Mouse (Mus musculus) stomach, embryonic 14.5 days (tissue): ENCODE data around the gene Fga. TPM values are rescaled to one million over a fixed set of nuclear protein-coding genes. Genes with fewer than 3 reads are reported as not detected.
A peak's percentile ranks its signal among the peaks of the same experiment; 100 is the strongest.

ENCODE experiments used
- ATAC-seq: fragments of 200-750 bp; cut with Nextera tagmentation; 2 replicates; pipeline ENCODE4 v1.8.0; 2017; ENCODE audit warnings: low read depth, moderate TSS enrichment; ENCODE audit not compliant: insufficient number of reproducible peaks, insufficient read depth, low FRiP score
- H3K27ac ChIP-seq: fragments of 300-500 bp; sonication (generic); 2 replicates; pipeline ENCODE4 v1.5.1; 2014; ENCODE audit warnings: mild to moderate bottlenecking, low read length, moderate library complexity, mixed read lengths
- H3K27me3 ChIP-seq: fragments of 300-500 bp; sonication (generic); 2 replicates; pipeline ENCODE4 v1.6.1; 2014; ENCODE audit warnings: low read length, control low read depth, mixed read lengths; ENCODE audit not compliant: control insufficient read depth, insufficient read depth
- H3K36me3 ChIP-seq: fragments of 300-500 bp; sonication (generic); 2 replicates; pipeline ENCODE4 v1.6.1; 2014; ENCODE audit warnings: mild to moderate bottlenecking, control low read depth, low read length, moderate library complexity, mixed read lengths; ENCODE audit not compliant: control insufficient read depth, insufficient read depth
- H3K4me1 ChIP-seq: fragments of 300-500 bp; sonication (generic); 2 replicates; pipeline ENCODE4 v1.6.1; 2014; ENCODE audit warnings: low read length, control low read depth, mixed read lengths; ENCODE audit not compliant: control insufficient read depth, insufficient read depth
- H3K4me2 ChIP-seq: fragments of 300-500 bp; sonication (generic); replicated peaks from 2 replicates; pipeline ENCODE4 v1.6.1; 2014; ENCODE audit warnings: low read depth, low read length, control low read depth
- H3K4me3 ChIP-seq: fragments of 300-500 bp; sonication (generic); 2 replicates; pipeline ENCODE4 v1.5.1; 2014; ENCODE audit warnings: low read depth, low read length, control low read depth
- H3K9ac ChIP-seq: fragments of 300-500 bp; sonication (generic); replicated peaks from 2 replicates; pipeline ENCODE4 v1.6.1; 2014; ENCODE audit warnings: low read depth, mild to moderate bottlenecking, control low read depth, low read length, moderate library complexity, mixed read lengths
- H3K9me3 ChIP-seq: fragments of 300-500 bp; sonication (generic); 2 replicates; pipeline ENCODE4 v1.6.1; 2016; ENCODE audit warnings: low read depth, low read length, control low read depth; ENCODE audit not compliant: control insufficient read depth
- WGBS: fragments of 180-500 bp; shearing (Covaris S2); extraction: QIAGEN DNeasy Blood & Tissue Kit; methylation state at CpG from one replicate; pipeline ENCODE4 v1.1.7; 2014; 5-methylcytosine and 5-hydroxymethylcytosine counted together
- polyA plus RNA-seq: library from polyadenylated mRNA; unstranded; fragments of >200 nt; fragmentation: Nextera tagmentation; extraction: Ambion mirVana; gene quantifications from 2 replicates; pipeline ENCODE4 v1.2.1, GENCODE M21; 2014

Gene Fga
- polyA plus RNA-seq, 1 experiment from 2014 or later: 0.27 TPM

- H3K9ac ChIP-seq: no peak overlapping the region
- H3K4me2 ChIP-seq: peak overlapping the region; percentile 53
- no peaks in the 10 kb centered on the region for H3K36me3 ChIP-seq
- ATAC-seq: peak; percentile 65; the same call in 1 of the 2 replicates
- 6% methylated on average over 11 of the region's 11 CpGs for WGBS
- H3K4me3 ChIP-seq: peak overlapping the region; percentile 31
- H3K4me1 ChIP-seq: no peaks in the 10 kb centered on the region
- no peaks in the 10 kb centered on the region for H3K27me3 ChIP-seq
- no peak overlapping the region for H3K27ac ChIP-seq
- H3K9me3 ChIP-seq: no peaks in the 10 kb centered on the region
Observed at GRCm38 (mm10) chr3:83080567-83081055, 54.7 kb downstream of the Fga start.

Other genes with a start within 250 kb of the Fga start
- 8.6 and 9.0 TPM in 2 replicates for gene Rbm46, start 149.6 kb upstream of the Fga start, polyA plus RNA-seq
- gene Lrat, start 122.1 kb upstream of the Fga start, polyA plus RNA-seq: 0.36 and 0.43 TPM in 2 replicates
- 0.95 TPM in 1 of 2 replicates, not detected in the other for gene Fgg, start 18.4 kb upstream of the Fga start, polyA plus RNA-seq
- gene Fgb, start 23.8 kb downstream of the Fga start, polyA plus RNA-seq: 0.08 and 0.29 TPM in 2 replicates
- 98.0 and 103 TPM in 2 replicates for gene Plrg1, start 29.4 kb downstream of the Fga start, polyA plus RNA-seq
- gene Dchs2, start 101.9 kb downstream of the Fga start, polyA plus RNA-seq: 0.78 and 0.94 TPM in 2 replicates